Mouse (Mus musculus) limb, embryonic 13.5 days (tissue): ENCODE results near the gene Smim8. TPM values are rescaled to one million over a fixed set of nuclear protein-coding genes. Genes with fewer than 3 reads are reported as not detected.

Experiments
- polyA plus RNA-seq: library from polyadenylated mRNA; unstranded; fragments of >200 nt; fragmentation: Nextera tagmentation; extraction: Ambion mirVana; gene quantifications from 2 replicates; pipeline ENCODE4 v1.2.1, GENCODE M21; 2015

Gene Smim8
- polyA plus RNA-seq, 1 experiment from 2014 or later: 43.6 TPM

Other genes starting within 250 kb of the Smim8 start
- 53.8 and 59.7 TPM in 2 replicates for gene Akirin2, start 227.5 kb downstream of the Smim8 start, polyA plus RNA-seq
- gene Orc3, start 163.5 kb downstream of the Smim8 start, polyA plus RNA-seq: 97.2 and 98.4 TPM in 2 replicates
- gene Rars2, start 163.5 kb downstream of the Smim8 start, polyA plus RNA-seq: 66.0 and 67.5 TPM in 2 replicates
- 58.0 and 58.5 TPM in 2 replicates for gene Slc35a1, start 91.0 kb downstream of the Smim8 start, polyA plus RNA-seq
- gene Cfap206, start 48.2 kb downstream of the Smim8 start, polyA plus RNA-seq: 0.32 TPM in 1 of 2 replicates, not detected in the other
- not detected in 2 replicates for gene Gm136, start 22.2 kb downstream of the Smim8 start, polyA plus RNA-seq
- 24.1 and 26.0 TPM in 2 replicates for gene Zfp292, start 104.5 kb upstream of the Smim8 start, polyA plus RNA-seq
- not detected in 2 replicates for gene Cga, start 115.4 kb upstream of the Smim8 start, polyA plus RNA-seq